Mouse (Mus musculus) duodenum, adult 2 months (tissue): ENCODE results near the gene Ttyh1. TPM values are rescaled to one million over a fixed set of nuclear protein-coding genes. Genes with fewer than 3 reads are reported as not detected.

Source experiments
- polyA plus RNA-seq: library from polyadenylated mRNA; depleted of rRNA; stranded (reverse); fragments of >200 nt; gene quantifications from 2 replicates; pipeline ENCODE4 v1.2.3, GENCODE M21; 2012; ENCODE audit warnings: low replicate concordance; rRNA removed

Ttyh1 gene
- 23.3 and 26.6 TPM in 2 replicates for polyA plus RNA-seq

DNA sequence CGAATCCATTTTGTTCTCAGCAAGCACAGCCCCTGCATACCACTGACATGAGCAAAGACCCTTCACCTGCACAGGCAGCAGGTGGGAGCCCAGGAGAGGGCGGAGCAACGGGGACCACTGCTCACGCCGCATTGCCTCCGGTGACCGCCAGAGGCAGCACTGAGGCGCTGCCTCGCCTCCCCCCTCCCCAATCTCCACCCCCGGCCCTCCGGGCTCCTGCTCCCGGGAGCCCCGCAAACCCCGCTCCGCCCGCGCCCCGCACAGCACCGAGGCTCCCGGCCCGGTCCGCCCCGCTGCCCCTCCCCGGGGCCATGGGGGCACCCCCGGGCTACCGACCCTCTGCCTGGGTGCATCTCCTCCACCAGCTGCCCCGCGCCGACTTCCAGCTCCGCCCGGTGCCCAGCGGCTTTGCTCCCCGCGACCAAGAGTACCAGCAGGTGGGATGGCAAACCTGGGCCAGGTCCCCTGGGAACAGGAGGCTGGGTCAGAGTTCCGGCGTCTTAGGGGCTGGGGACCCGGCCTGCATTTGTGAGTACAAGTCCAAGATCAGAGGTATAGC, at the start of gene Ttyh1:
TSS of gene Ttyh1 (plus strand) at position 65 of the 559 bp plus-strand sequence.

GRCm38 (mm10) chr7:4136771-4137531, 17.7 kb downstream of the Ttyh1 start, which contains the start of gene Leng8:
Leng8 (plus strand) TSS chr7:4137039.

GRCm38 (mm10) chr7:4150059-4150541, 30.9 kb downstream of the Ttyh1 start, which contains the start of gene Leng9:
Leng9 (minus strand) TSS chr7:4150374.

DNA sequence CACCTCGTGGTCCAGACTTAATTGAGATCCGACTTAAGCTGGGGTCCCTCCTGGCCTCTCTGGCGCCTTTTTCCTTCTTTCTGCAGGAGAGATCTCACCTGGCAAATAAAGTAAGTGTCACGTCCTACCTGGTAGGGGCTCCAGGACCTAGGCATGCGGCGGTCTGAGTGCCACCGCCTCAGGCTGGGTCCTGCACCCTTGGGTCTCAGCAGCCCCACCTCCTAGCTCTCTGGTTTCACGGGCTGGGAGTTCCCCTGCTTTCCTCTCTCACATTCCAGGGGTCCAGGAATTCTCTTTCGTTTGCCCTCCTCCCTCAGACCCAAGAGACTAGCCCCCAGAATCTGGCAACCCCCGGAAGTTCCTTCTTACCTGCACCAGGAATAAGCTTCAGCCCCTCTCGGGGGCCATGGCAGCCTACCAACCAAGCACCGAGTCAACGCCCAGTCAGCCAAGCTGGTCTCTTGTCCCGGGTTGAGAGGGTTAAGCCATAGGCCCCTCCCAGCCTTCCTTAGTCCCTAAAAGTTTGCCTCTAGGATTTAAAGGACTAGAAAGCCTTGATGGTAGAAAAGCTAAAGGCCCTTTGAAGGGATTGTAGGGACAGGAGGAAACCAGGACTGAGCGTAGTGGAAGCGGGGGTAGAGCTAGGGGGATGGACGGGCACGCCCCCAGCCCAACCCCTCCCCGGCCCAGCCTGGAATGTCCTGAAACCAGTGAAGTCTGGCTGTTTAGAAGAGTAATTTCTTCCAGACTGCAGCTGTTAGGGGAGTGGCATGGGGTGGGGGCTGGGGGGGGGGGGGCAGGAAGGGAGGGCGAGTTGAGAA, 45.1 kb downstream of the Ttyh1 start, which contains the start of gene Cdc42ep5:
TSS of gene Cdc42ep5 (minus strand) at position 771 of the 821 bp plus-strand sequence.

Other genes starting within 250 kb of the Ttyh1 start
- 0.43 TPM in 1 of 2 replicates, not detected in the other for gene Gm14548, start 221.3 kb upstream of the Ttyh1 start, polyA plus RNA-seq
- gene Lilra6, start 203.9 kb upstream of the Ttyh1 start, polyA plus RNA-seq: 0.34 and 1.3 TPM in 2 replicates
- 1.9 and 6.2 TPM in 2 replicates for gene Lair1, start 56.2 kb upstream of the Ttyh1 start, polyA plus RNA-seq
- gene Leng8, start 17.6 kb downstream of the Ttyh1 start, polyA plus RNA-seq: 158 and 341 TPM in 2 replicates
- 26.3 and 80.3 TPM in 2 replicates for gene Leng9, start 31.0 kb downstream of the Ttyh1 start, polyA plus RNA-seq
- 500 and 679 TPM in 2 replicates for gene Cdc42ep5, start 45.5 kb downstream of the Ttyh1 start, polyA plus RNA-seq
- gene Lilra5, start 118.3 kb downstream of the Ttyh1 start, polyA plus RNA-seq: 0.06 and 0.07 TPM in 2 replicates
- 0.07 TPM in 1 of 2 replicates, not detected in the other for gene Ncr1, start 218.3 kb downstream of the Ttyh1 start, polyA plus RNA-seq